Mouse (Mus musculus) kidney, embryonic 15.5 days (tissue): Measurements from ENCODE around the gene Icam1. TPM values are rescaled to one million over a fixed set of nuclear protein-coding genes. Genes with fewer than 3 reads are reported as not detected.
A peak's percentile ranks its signal among the peaks of the same experiment; 100 is the strongest.

Source experiments
- ATAC-seq: fragments of 200-750 bp; cut with Nextera tagmentation; replicated peaks from 2 replicates; pipeline ENCODE4 v1.8.0; 2017; ENCODE audit warnings: moderate TSS enrichment; ENCODE audit not compliant: low FRiP score
- H3K27ac ChIP-seq: fragments of 300-500 bp; sonication (generic); 2 replicates; pipeline ENCODE4 v1.5.1; 2015; ENCODE audit warnings: mild to moderate bottlenecking, inconsistent platforms
- H3K27me3 ChIP-seq: fragments of 300-500 bp; sonication (generic); 2 replicates; pipeline ENCODE4 v1.6.1; 2015; ENCODE audit warnings: inconsistent platforms
- H3K36me3 ChIP-seq: fragments of 300-500 bp; sonication (generic); 2 replicates; pipeline ENCODE4 v1.6.1; 2015; ENCODE audit warnings: inconsistent platforms
- H3K4me1 ChIP-seq: fragments of 300-500 bp; sonication (generic); 2 replicates; pipeline ENCODE4 v1.6.1; 2015; ENCODE audit warnings: inconsistent platforms
- H3K4me2 ChIP-seq: fragments of 300-500 bp; sonication (generic); 2 replicates; pipeline ENCODE4 v1.6.1; 2015; ENCODE audit warnings: moderate library complexity, mild to moderate bottlenecking, inconsistent platforms
- H3K4me3 ChIP-seq: fragments of 300-500 bp; sonication (generic); replicated peaks from 2 replicates; pipeline ENCODE4 v1.5.1; 2015; ENCODE audit warnings: mild to moderate bottlenecking, inconsistent platforms
- H3K9ac ChIP-seq: fragments of 300-500 bp; sonication (generic); 2 replicates; pipeline ENCODE4 v1.6.1; 2015; ENCODE audit warnings: mild to moderate bottlenecking, inconsistent platforms
- H3K9me3 ChIP-seq: fragments of 300-500 bp; sonication (generic); replicated peaks from 2 replicates; pipeline ENCODE4 v1.6.1; 2016; ENCODE audit warnings: inconsistent platforms
- WGBS: fragments of 180-500 bp; shearing (Covaris S2); methylation state at CpG from one replicate; pipeline ENCODE4 v1.1.7; 2015; ENCODE audit warnings: mixed read lengths; 5-methylcytosine and 5-hydroxymethylcytosine counted together
- polyA plus RNA-seq: library from polyadenylated mRNA; unstranded; fragments of >200 nt; fragmentation: Nextera tagmentation; extraction: Ambion mirVana; gene quantifications from 2 replicates; pipeline ENCODE4 v1.2.1, GENCODE M21; 2015

The Icam1 gene
- polyA plus RNA-seq, 1 experiment from 2014 or later = 13.7 TPM

DNA sequence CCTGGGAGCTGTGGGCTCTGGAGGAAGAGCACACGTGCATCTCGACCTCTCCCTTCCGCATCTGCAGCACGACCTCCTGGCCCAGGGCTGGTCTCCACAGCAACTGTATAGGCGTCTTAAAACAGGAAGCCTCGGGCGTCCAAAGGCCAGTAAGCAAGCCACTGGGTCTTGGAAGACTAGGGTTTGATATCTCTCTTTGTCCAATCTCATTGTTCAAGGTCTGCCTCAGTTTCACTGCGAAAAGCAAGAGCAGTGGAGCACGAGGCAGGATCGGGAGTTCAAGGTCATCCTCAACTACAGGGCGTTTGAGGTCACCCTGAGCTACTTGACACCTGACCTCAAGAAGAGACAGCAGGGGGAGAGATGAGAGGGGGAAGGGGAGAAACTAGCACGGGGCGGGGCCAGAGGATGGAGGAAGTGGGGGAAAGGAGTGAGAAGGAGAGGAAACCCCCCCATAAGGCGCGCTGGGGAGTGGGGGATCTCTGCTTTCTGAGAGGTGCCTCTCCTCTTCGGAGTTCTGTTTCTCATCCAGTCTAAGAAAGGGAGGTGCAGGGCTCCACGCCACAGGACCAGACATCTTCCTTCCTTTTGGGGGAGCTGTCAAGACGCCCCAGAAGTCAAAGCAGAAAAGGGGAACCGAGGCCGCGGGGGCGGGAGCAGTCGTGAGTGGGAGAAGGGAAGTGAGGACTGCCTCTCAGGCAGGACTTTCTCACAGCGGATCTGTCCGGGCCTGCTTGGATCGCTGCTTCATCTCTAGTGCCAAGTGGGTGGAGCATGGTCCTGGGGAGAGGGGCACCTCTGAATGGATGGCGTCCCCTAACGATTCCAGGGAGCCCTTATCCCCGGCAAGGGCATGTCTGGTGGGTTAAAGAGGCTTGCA is 854 bp upstream of the Icam1 start:
- peak overlapping the region; percentile 78 for H3K4me2 ChIP-seq
- peak overlapping the region; percentile 47 for H3K4me3 ChIP-seq
- ATAC-seq = peak; percentile 31; the same call in 1 of the 2 replicates
- H3K27me3 ChIP-seq = peaks cover 40% of the 10 kb centered on the region
- H3K9ac ChIP-seq = peak overlapping the region; percentile 38; the same call in 1 of the 2 replicates
- no peaks in the 10 kb centered on the region for H3K36me3 ChIP-seq
- WGBS = 3% methylated on average over 29 of the region's 29 CpGs
- H3K9me3 ChIP-seq = no peaks in the 10 kb centered on the region
- H3K4me1 ChIP-seq = peaks cover 37% of the 10 kb centered on the region
- peak overlapping the region; percentile 52 for H3K27ac ChIP-seq

DNA sequence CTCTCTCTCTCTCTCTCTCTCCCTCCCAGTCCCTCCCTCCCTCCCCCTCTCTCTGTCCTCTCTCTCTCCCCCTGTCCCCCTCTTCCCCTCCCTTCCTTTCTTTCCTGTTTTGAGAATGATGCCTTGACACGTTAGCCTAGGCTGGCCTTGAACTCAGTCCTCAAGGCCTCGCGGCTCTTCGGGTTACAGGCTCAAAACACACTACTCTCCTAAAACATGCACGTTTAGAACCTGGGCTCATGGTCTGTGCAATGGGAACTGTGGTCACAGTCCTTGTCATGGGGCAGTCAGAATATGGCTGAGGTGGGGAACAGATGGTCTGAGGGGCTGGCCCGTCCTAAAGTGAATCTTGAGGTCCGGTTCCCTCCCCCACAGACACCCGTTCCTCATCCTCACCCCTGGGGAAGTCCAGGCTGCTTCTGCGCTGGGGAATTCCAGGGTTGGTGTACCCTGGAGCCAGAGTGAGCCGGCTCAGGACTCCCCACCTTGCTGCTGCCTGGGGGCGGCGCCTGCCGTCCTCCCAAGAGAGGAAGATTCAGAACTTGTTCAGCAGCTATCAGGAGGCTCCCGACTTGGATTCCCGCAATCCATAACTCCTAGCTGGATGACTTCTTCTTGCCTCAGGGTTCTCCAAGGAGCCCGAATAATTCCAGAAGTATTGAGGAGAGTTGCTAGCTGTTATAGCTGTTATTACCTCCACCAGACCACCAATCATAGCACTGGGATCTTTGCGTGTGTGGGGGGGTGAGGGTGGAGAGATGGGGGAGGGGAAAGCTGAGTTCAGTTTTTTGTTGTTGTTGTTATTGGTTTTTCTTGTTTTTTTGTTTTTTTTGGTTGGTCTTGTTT is 769 bp downstream of the Icam1 start:
- Histone ChIP-seq H3K27ac (no peak overlapping the region), H3K4me2 (peak overlapping the region; percentile 78)
- no peak for ATAC-seq

DNA sequence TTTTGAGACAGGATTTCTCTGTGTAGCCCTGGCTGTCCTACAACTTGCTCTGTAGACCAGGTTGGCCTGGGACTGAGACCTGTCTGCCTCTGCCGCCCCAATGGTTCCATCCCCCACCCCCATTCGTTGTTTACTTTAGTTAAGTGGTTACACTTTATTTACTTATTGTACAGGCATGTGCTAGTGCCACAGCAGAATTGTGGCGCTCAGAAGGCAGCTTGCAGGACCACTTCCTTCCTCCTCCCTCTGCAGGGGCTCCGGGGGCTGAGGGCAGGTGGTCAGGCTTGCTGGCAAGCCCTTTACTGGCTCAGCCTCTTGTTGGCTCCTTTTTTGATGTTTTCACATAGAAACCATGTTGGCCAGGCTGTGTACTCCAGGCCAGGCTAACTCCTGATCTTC is 1.4 kb downstream of the Icam1 start:
- Histone ChIP-seq H3K4me1 (peaks cover 30% of the 10 kb centered on the region), H3K27ac (no peak overlapping the region), H3K9me3 (no peaks in the 10 kb centered on the region), H3K9ac (no peak overlapping the region), H3K4me3 (peak overlapping the region; percentile 47), H3K4me2 (peak overlapping the region; percentile 78), H3K36me3 (no peaks in the 10 kb centered on the region), H3K27me3 (peaks cover 40% of the 10 kb centered on the region)
- 27% methylated on average over 4 of the region's 4 CpGs for WGBS
- no peak for ATAC-seq

More for the DNA sequence above, 769 bp downstream of the Icam1 start:
- no peaks in the 10 kb centered on the region for H3K36me3 ChIP-seq
- H3K9me3 ChIP-seq = no peaks in the 10 kb centered on the region
- peak overlapping the region; percentile 47 for H3K4me3 ChIP-seq
- peaks cover 40% of the 10 kb centered on the region for H3K27me3 ChIP-seq
- no peak overlapping the region for H3K9ac ChIP-seq
- 4% methylated on average over 17 of the region's 17 CpGs for WGBS
- H3K4me1 ChIP-seq = peaks cover 36% of the 10 kb centered on the region

DNA sequence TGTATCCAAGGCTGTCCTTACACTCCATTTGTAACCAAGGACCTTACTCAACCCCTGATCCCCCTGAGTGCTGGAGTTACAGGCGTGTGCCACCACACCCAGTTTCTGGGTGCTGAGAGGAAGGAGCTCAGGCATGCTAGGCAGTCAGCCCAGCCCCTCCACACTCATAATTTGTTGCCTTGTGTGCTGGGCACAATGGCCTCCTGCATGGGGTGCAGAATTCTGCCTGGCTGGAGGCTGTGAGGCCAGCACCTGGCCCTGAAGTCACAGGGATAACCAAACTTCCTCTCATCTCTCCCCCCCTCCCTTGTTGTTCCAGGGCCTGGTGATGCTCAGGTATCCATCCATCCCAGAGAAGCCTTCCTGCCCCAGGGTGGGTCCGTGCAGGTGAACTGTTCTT is 2.8 kb downstream of the Icam1 start:
- H3K4me2 ChIP-seq = no peak overlapping the region
- peaks cover 28% of the 10 kb centered on the region for H3K4me1 ChIP-seq
- H3K36me3 ChIP-seq = no peaks in the 10 kb centered on the region
- H3K27ac ChIP-seq = no peak overlapping the region
- H3K9ac ChIP-seq = no peak overlapping the region
- H3K27me3 ChIP-seq = peaks cover 40% of the 10 kb centered on the region
- H3K4me3 ChIP-seq = no peak overlapping the region
- no peak for ATAC-seq
- H3K9me3 ChIP-seq = no peaks in the 10 kb centered on the region
- 72% methylated on average over 2 of the region's 2 CpGs for WGBS

DNA sequence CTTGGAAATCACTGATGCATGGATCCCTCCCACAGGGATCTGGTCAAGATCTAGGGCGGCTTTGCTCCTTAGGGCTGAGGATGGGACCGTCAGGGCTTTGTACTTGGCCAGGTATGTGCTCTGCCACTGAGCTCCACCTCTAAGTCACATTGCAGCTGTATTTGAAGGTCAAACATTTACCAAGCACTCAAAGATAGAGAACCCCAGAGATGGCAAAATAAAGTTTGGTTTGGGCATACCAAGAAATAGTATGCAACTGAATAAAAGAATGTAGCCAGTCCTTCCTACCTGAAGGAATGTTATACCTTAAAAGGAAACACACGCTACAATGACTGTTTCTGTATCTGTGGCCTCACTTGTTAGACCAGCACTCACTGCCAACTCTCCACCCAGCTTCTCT is 5.6 kb downstream of the Icam1 start:
- H3K4me2 ChIP-seq = no peak overlapping the region
- no peak overlapping the region for H3K4me3 ChIP-seq
- H3K27ac ChIP-seq = no peak overlapping the region
- WGBS = 73% methylated on average over 3 of the region's 3 CpGs
- H3K27me3 ChIP-seq = peaks cover 23% of the 10 kb centered on the region
- ATAC-seq = no peak
- H3K9ac ChIP-seq = no peak overlapping the region
- H3K36me3 ChIP-seq = no peaks in the 10 kb centered on the region
- peaks cover 10% of the 10 kb centered on the region for H3K4me1 ChIP-seq
- H3K9me3 ChIP-seq = no peaks in the 10 kb centered on the region

DNA sequence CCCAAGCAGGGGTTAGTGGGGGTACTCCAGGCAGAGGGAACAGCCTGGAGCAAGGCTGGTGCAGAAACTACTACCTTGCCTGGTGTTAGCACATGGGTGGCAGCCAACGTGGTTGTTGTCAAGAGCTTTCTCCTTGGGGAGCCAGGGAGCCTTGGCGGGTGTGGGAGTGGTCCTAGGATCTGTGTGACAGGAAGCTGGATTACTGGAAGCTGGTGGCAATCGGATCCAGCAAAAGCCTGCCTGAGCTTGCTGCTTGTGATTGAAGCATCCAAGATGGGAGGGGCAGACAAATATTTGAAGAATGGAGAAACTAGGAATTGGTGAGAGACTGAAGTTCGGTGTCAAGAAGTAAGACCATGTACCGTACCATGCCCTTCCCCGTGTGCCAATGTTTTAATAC is 6.5 kb downstream of the Icam1 start:
- Histone ChIP-seq H3K9me3 (no peaks in the 10 kb centered on the region), H3K4me3 (no peak overlapping the region), H3K36me3 (no peaks in the 10 kb centered on the region), H3K27me3 (peaks cover 20% of the 10 kb centered on the region), H3K9ac (no peak overlapping the region), H3K4me1 (peaks cover under 1% of the 10 kb centered on the region; the same call in 1 of the 2 replicates), H3K27ac (no peak overlapping the region), H3K4me2 (no peak overlapping the region)
- 58% methylated on average over 6 of the region's 6 CpGs for WGBS
- no peak for ATAC-seq

DNA sequence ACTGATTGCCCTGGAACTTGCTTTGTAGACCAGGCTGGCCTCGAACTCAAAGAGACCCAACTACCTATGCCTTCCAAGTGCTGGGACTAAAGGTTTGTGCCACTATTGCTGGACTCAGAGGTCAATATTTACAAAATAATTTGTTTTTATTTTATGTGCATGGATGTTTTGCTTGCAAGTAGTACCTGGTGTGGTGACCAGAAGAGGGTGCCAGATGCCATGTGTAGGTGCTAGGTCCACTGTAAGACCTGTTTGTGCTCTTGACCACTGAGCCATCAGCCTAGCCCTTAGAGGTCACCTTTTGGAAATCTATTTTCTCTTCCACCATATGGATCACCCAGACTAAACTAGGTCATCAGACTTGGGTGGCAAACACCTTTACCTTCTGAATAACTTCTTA is 6.9 kb downstream of the Icam1 start:
- Histone ChIP-seq H3K9me3 (no peaks in the 10 kb centered on the region), H3K27me3 (peaks cover 19% of the 10 kb centered on the region), H3K4me1 (no peaks in the 10 kb centered on the region), H3K27ac (no peak overlapping the region), H3K9ac (no peak overlapping the region), H3K36me3 (no peaks in the 10 kb centered on the region), H3K4me3 (no peak overlapping the region), H3K4me2 (no peak overlapping the region)
- ATAC-seq = no peak
- 93% methylated on average over 1 of the region's 1 CpGs for WGBS

DNA sequence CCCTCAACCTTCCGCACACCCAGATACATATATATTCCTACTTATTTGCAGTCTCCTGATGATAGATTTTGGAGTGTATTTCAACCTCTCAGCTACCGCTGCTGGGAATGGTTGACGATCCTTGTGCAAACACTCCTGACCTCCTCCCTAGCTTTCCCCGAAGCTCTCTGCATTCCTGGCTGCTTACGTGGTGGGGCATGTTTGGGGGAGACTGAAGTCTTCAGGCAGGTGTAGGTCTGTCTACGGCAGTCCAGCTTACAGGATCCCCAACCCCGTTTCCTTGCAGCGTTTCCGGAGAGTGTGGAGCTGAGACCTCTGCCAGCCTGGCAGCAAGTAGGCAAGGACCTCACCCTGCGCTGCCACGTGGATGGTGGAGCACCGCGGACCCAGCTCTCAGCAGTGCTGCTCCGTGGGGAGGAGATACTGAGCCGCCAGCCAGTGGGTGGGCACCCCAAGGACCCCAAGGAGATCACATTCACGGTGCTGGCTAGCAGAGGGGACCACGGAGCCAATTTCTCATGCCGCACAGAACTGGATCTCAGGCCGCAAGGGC is 9.5 kb downstream of the Icam1 start:
- no peaks in the 10 kb centered on the region for H3K9me3 ChIP-seq
- H3K27ac ChIP-seq = no peak overlapping the region
- WGBS = 69% methylated on average over 19 of the region's 19 CpGs
- no peak overlapping the region for H3K4me3 ChIP-seq
- H3K27me3 ChIP-seq = peaks cover 31% of the 10 kb centered on the region
- no peak overlapping the region for H3K4me2 ChIP-seq
- peaks cover 14% of the 10 kb centered on the region for H3K4me1 ChIP-seq
- no peak overlapping the region for H3K9ac ChIP-seq
- ATAC-seq = no peak
- H3K36me3 ChIP-seq = no peaks in the 10 kb centered on the region

DNA sequence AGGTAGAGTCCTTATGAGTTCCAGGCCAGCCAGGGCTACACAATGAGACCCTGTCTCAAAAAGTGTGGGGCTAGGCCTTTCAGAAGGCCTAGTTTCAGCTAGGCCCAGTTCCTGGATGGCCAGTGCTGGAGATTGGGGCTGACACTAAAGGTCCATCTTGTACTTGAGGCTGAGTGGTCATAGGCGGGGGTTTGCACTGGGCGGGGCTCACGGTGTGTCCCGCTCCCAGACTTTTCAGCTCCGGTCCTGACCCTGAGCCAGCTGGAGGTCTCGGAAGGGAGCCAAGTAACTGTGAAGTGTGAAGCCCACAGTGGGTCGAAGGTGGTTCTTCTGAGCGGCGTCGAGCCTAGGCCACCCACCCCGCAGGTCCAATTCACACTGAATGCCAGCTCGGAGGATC is 11.1 kb downstream of the Icam1 start:
- H3K9ac ChIP-seq = no peak overlapping the region
- 80% methylated on average over 12 of the region's 12 CpGs for WGBS
- H3K27ac ChIP-seq = no peak overlapping the region
- H3K36me3 ChIP-seq = no peaks in the 10 kb centered on the region
- peaks cover 34% of the 10 kb centered on the region for H3K27me3 ChIP-seq
- H3K4me2 ChIP-seq = no peak overlapping the region
- no peaks in the 10 kb centered on the region for H3K9me3 ChIP-seq
- no peak overlapping the region for H3K4me3 ChIP-seq
- peaks cover 29% of the 10 kb centered on the region for H3K4me1 ChIP-seq
- no peak for ATAC-seq

DNA sequence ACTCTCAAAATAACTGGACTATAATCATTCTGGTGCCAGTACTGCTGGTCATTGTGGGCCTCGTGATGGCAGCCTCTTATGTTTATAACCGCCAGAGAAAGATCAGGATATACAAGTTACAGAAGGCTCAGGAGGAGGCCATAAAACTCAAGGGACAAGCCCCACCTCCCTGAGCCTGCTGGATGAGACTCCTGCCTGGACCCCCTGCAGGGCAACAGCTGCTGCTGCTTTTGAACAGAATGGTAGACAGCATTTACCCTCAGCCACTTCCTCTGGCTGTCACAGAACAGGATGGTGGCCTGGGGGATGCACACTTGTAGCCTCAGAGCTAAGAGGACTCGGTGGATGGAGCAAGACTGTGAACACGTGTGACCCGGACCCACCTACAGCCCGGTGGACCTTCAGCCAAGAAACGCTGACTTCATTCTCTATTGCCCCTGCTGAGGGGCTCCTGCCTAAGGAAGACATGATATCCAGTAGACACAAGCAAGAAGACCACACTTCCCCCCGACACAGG is 12.0 kb downstream of the Icam1 start:
- peaks cover 44% of the 10 kb centered on the region for H3K27me3 ChIP-seq
- no peak overlapping the region for H3K9ac ChIP-seq
- H3K36me3 ChIP-seq = no peaks in the 10 kb centered on the region
- WGBS = 54% methylated on average over 8 of the region's 8 CpGs
- H3K4me2 ChIP-seq = no peak overlapping the region
- H3K27ac ChIP-seq = no peak overlapping the region
- H3K9me3 ChIP-seq = no peaks in the 10 kb centered on the region
- peaks cover 39% of the 10 kb centered on the region for H3K4me1 ChIP-seq
- ATAC-seq = no peak
- no peak overlapping the region for H3K4me3 ChIP-seq

DNA sequence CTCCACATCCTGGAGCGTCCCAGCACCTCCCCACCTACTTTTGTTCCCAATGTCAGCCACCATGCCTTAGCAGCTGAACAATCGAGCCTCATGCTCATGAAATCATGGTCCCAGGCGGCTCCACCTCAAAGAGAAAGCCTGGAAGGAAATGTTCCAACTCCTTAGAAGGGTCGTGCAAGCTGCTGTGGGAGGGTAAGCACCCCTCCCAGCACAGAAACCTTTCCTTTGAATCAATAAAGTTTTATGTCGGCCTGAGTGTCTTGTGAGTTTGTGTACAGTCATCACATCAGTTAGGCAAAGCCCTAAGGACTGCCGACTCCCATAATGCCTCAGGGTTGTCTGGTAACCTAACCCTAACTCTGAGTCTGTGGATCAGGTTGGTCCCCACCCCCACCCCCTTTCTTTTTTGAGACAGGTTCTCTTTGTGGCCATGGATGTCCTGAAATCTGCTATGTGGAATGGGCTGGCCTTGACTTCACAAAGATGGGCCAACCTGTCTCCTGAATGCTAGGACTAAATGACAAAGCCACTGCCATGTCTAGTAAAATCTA is 12.8 kb downstream of the Icam1 start:
- 63% methylated on average over 6 of the region's 6 CpGs for WGBS
- Histone ChIP-seq H3K4me3 (peak overlapping the region; percentile 58; the same call in 1 of the 2 replicates), H3K27me3 (peaks cover 52% of the 10 kb centered on the region), H3K4me2 (no peak overlapping the region), H3K9me3 (no peaks in the 10 kb centered on the region), H3K27ac (no peak overlapping the region), H3K9ac (no peak overlapping the region), H3K4me1 (peaks cover 47% of the 10 kb centered on the region), H3K36me3 (no peaks in the 10 kb centered on the region)
- no peak for ATAC-seq
